Mouse (Mus musculus): ENCODE measurements at regions not wholly inside any gene's neighbourhood (a gene's known extent, or its start where the extent isn't known, plus 50 kb on each side); places are given as distances from the start of the nearest gene placed in this dataset.

- no peak overlapping the region for H3K9ac ChIP-seq (ENCODE audit: low read depth, low read length, severe bottlenecking)
- no peak overlapping the region for H3K27ac ChIP-seq (replicated peaks; ENCODE audit: low read depth, low read length)
- no peaks in the 10 kb centered on the region for H3K36me3 ChIP-seq (ENCODE audit: control insufficient read depth, insufficient read depth, low read length)
- TF ChIP-seq POLR2A (IDR thresholded peaks at IDR 0.05; ENCODE audit: borderline replicate concordance, extremely low read depth, insufficient read depth, insufficient read length): no peak
- ATAC-seq (ENCODE audit: low FRiP score, low read depth) (no peak), DNase-seq (ENCODE audit: low spot score) (no peak)
- WGBS: 89% methylated on average over 10 of the region's 10 CpGs
- H3K9me3 ChIP-seq (ENCODE audit: control insufficient read depth, low read length): no peaks in the 10 kb centered on the region
- no peak overlapping the region for H3K4me3 ChIP-seq (replicated peaks; ENCODE audit: low read length)
- H3K4me2 ChIP-seq (replicated peaks; ENCODE audit: low read depth, low read length, severe bottlenecking): no peak overlapping the region
- peaks cover 8% of the 10 kb centered on the region for H3K4me1 ChIP-seq (ENCODE audit: control insufficient read depth, insufficient read depth, low read length)
- H3K27me3 ChIP-seq (ENCODE audit: control insufficient read depth, insufficient read depth, low read length): no peaks in the 10 kb centered on the region
These were observed 348.8 kb downstream of the Ankrd50 start for GRCm38 (mm10) chr3:38135808-38136214.

GRCm38 (mm10) chr3:38134425-38134824, 350.2 kb downstream of the Ankrd50 start:
- Histone ChIP-seq H3K27ac (replicated peaks; ENCODE audit: low read depth, low read length) (no peak overlapping the region), H3K4me1 (ENCODE audit: control insufficient read depth, insufficient read depth, low read length) (peaks cover 8% of the 10 kb centered on the region), H3K27me3 (ENCODE audit: control insufficient read depth, insufficient read depth, low read length) (no peaks in the 10 kb centered on the region), H3K9ac (ENCODE audit: low read depth, low read length, severe bottlenecking) (no peak overlapping the region), H3K4me3 (replicated peaks; ENCODE audit: low read length) (no peak overlapping the region), H3K9me3 (ENCODE audit: control insufficient read depth, low read length) (no peaks in the 10 kb centered on the region), H3K4me2 (replicated peaks; ENCODE audit: low read depth, low read length, severe bottlenecking) (no peak overlapping the region), H3K36me3 (ENCODE audit: control insufficient read depth, insufficient read depth, low read length) (no peaks in the 10 kb centered on the region)
- 88% methylated on average over 4 of the region's 4 CpGs for WGBS
- no peak for ATAC-seq (ENCODE audit: low FRiP score, low read depth)
- no peak for TF ChIP-seq POLR2A (IDR thresholded peaks at IDR 0.05; ENCODE audit: borderline replicate concordance, extremely low read depth, insufficient read depth, insufficient read length)
- no peak for DNase-seq (ENCODE audit: low spot score)

GRCm38 (mm10) chr3:38131887-38132220, 352.8 kb downstream of the Ankrd50 start:
- Histone ChIP-seq H3K36me3 (ENCODE audit: control insufficient read depth, insufficient read depth, low read length) (no peaks in the 10 kb centered on the region), H3K27ac (replicated peaks; ENCODE audit: low read depth, low read length) (no peak overlapping the region), H3K4me3 (replicated peaks; ENCODE audit: low read length) (no peak overlapping the region), H3K9me3 (ENCODE audit: control insufficient read depth, low read length) (no peaks in the 10 kb centered on the region), H3K9ac (ENCODE audit: low read depth, low read length, severe bottlenecking) (no peak overlapping the region), H3K27me3 (ENCODE audit: control insufficient read depth, insufficient read depth, low read length) (no peaks in the 10 kb centered on the region), H3K4me1 (ENCODE audit: control insufficient read depth, insufficient read depth, low read length) (peaks cover 6% of the 10 kb centered on the region; the same call in 1 of the 2 replicates), H3K4me2 (replicated peaks; ENCODE audit: low read depth, low read length, severe bottlenecking) (no peak overlapping the region)
- DNase-seq (ENCODE audit: low spot score) (no peak), ATAC-seq (ENCODE audit: low FRiP score, low read depth) (no peak)
- 85% methylated on average over 3 of the region's 3 CpGs for WGBS
- no peak for TF ChIP-seq POLR2A (IDR thresholded peaks at IDR 0.05; ENCODE audit: borderline replicate concordance, extremely low read depth, insufficient read depth, insufficient read length)

GRCm38 (mm10) chr3:38131176-38131886, 353.3 kb downstream of the Ankrd50 start:
- no peak overlapping the region for H3K9ac ChIP-seq (ENCODE audit: low read depth, low read length, severe bottlenecking)
- H3K9me3 ChIP-seq (ENCODE audit: control insufficient read depth, low read length): no peaks in the 10 kb centered on the region
- no peak for TF ChIP-seq POLR2A (IDR thresholded peaks at IDR 0.05; ENCODE audit: borderline replicate concordance, extremely low read depth, insufficient read depth, insufficient read length)
- no peaks in the 10 kb centered on the region for H3K36me3 ChIP-seq (ENCODE audit: control insufficient read depth, insufficient read depth, low read length)
- H3K27ac ChIP-seq (replicated peaks; ENCODE audit: low read depth, low read length): no peak overlapping the region
- ATAC-seq (ENCODE audit: low FRiP score, low read depth) (no peak), DNase-seq (ENCODE audit: low spot score) (peak; percentile 64)
- H3K4me1 ChIP-seq (ENCODE audit: control insufficient read depth, insufficient read depth, low read length): peaks cover 6% of the 10 kb centered on the region; the same call in 1 of the 2 replicates
- WGBS: 87% methylated on average over 12 of the region's 12 CpGs
- no peak overlapping the region for H3K4me2 ChIP-seq (replicated peaks; ENCODE audit: low read depth, low read length, severe bottlenecking)
- H3K27me3 ChIP-seq (ENCODE audit: control insufficient read depth, insufficient read depth, low read length): no peaks in the 10 kb centered on the region
- H3K4me3 ChIP-seq (replicated peaks; ENCODE audit: low read length): no peak overlapping the region

GRCm38 (mm10) chr3:38130088-38130487, 354.6 kb downstream of the Ankrd50 start:
- DNase-seq (ENCODE audit: low spot score) (no peak), ATAC-seq (ENCODE audit: low FRiP score, low read depth) (no peak)
- no peak overlapping the region for H3K9ac ChIP-seq (ENCODE audit: low read depth, low read length, severe bottlenecking)

More at GRCm38 (mm10) chr3:38130088-38130487, 354.6 kb downstream of the Ankrd50 start:
- TF ChIP-seq POLR2A (IDR thresholded peaks at IDR 0.05; ENCODE audit: borderline replicate concordance, extremely low read depth, insufficient read depth, insufficient read length): no peak
- Histone ChIP-seq H3K27me3 (ENCODE audit: control insufficient read depth, insufficient read depth, low read length) (no peaks in the 10 kb centered on the region), H3K4me2 (replicated peaks; ENCODE audit: low read depth, low read length, severe bottlenecking) (no peak overlapping the region), H3K4me3 (replicated peaks; ENCODE audit: low read length) (no peak overlapping the region), H3K27ac (replicated peaks; ENCODE audit: low read depth, low read length) (no peak overlapping the region), H3K4me1 (ENCODE audit: control insufficient read depth, insufficient read depth, low read length) (peaks cover 6% of the 10 kb centered on the region; the same call in 1 of the 2 replicates), H3K9me3 (ENCODE audit: control insufficient read depth, low read length) (no peaks in the 10 kb centered on the region), H3K36me3 (ENCODE audit: control insufficient read depth, insufficient read depth, low read length) (no peaks in the 10 kb centered on the region)
- WGBS: 62% methylated on average over 1 of the region's 1 CpGs
